Mouse (Mus musculus) activated CD4-positive, CD25-positive, alpha-beta regulatory T cell, adult 4 months (primary cell): ENCODE data around the gene Cx3cl1. TPM values are rescaled to one million over a fixed set of nuclear protein-coding genes. Genes with fewer than 3 reads are reported as not detected.

ENCODE experiments used
- ATAC-seq: one replicate; pipeline ENCODE4 v1.8.0; 2017
- polyA plus RNA-seq, 2 experiments: library from polyadenylated mRNA; unstranded; fragments of 100-300 nt; shearing (Covaris generic); gene quantifications; one replicate each; pipeline ENCODE4 v1.2.1; 2017

Cx3cl1 gene
- polyA plus RNA-seq, 2 experiments from 2014 or later = not detected

DNA sequence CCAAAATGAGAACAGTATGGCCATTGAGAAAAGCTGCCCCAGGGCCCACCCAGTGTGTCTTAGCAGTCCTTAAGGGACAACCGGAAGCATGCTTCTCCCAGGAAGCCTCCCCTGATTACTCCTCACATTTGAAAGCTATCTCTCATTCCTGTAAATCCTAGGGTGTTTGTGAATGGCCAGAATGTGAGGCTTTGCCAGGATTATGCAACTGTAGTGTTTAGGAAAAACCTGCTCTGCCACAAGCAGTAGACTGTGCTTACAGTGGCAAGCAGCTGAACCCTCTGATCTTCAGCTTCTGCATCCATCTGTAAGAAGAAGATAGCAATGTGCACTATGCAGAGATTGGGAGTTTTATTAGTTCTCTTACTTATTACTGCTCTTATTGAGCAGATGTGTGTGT, 2.8 kb downstream of the Cx3cl1 start:
- ATAC-seq = no peak

DNA sequence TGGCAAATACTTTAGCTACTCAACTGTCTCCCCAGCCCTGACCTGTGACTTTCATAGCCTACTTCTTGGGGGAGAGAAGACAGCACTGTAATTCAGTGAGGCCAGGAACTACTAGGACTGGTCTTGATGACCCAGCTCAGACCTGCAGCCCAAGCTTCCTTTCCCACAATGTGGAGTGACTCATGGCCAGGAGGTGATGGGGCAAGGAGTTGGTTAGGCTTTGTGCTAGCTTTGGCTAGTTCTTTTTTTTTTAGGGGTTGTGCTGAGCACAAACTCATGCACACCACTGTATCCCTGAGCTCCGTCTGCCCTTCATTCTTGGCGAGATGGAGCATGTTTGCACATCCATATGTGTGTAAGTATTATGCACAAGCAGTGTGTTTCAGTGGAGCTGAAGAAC, 4.5 kb downstream of the Cx3cl1 start:
- no peak for ATAC-seq

GRCm38 (mm10) chr8:94778036-94778435, 6.2 kb downstream of the Cx3cl1 start:
- ATAC-seq = no peak

GRCm38 (mm10) chr8:94778473-94778872, 6.7 kb downstream of the Cx3cl1 start:
- ATAC-seq = no peak

DNA sequence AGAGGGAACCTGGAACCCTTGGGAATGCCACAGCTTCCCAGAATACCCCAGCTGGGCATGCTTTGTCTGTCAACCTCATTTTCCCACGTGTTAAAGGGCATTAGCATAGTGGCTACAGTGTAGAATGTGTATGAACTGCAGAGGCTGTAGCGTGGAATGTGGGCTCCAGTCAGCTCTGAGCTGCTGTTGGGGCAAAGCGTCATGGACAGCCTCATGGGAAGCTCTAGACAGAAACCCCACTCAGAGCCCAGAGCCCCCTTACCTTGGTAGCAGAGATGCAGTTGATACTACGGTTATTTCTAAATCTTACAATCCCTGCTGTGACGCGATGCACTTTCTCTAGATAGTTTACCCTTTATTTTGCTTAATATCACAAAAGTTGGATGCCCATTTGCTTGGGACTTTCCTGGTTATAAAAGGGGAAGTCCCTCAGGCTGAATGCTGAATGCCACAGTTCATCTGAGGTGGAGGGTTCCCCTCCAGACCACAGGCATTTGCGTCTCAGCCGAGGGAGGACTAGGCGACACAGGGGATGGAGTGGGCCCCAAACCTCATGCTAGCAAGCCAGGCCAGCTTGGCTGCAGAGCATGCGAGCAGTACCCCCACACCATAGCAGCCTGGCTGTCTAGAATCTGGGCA, 7.2 kb downstream of the Cx3cl1 start:
- ATAC-seq = peak; percentile 81

GRCm38 (mm10) chr8:94779534-94780294, 7.9 kb downstream of the Cx3cl1 start:
- ATAC-seq = no peak

- ATAC-seq = no peak
Observed at GRCm38 (mm10) chr8:94780491-94781154, 8.8 kb downstream of the Cx3cl1 start.

- no peak for ATAC-seq
Observed at GRCm38 (mm10) chr8:94781155-94781837, 9.5 kb downstream of the Cx3cl1 start.

DNA sequence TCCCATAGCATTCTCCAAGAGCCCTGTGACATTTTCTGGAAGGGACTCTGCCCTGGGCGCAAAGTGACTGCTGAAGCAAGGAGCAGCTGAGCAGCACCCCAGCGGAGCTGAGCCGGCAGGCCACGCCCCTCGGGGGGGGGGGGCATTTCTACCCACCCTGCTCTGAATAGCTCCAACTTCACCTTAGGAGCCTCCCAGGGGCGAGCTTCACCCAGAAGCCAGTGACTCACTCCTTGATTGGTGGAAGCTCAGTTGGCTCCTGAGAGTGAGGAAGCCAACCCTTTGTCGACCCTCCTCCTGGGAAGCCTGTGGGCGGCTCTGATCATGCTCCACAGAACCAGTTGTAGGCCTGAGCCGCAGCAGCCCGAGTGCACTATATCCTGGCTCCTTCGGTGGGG, 10.0 kb downstream of the Cx3cl1 start:
- ATAC-seq = no peak

DNA sequence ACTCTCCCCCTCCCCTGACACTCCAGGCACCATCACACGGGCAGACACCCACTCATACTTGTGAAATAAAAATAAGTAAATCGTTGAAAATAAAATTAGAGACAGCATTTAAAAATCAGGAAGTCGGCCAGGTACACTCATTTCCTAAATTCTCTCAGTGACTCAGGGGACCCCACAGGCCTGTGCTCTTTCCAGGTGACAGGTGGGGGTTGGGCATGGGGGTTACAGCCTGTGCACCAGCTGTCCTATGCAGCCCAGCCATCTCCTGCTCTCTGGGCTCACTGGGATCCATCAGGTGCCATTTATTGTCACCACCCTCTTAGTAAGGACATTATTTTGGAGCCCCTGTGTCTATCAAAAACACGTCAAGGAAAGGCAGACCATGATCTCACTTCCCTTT, 12.1 kb downstream of the Cx3cl1 start:
- no peak for ATAC-seq

DNA sequence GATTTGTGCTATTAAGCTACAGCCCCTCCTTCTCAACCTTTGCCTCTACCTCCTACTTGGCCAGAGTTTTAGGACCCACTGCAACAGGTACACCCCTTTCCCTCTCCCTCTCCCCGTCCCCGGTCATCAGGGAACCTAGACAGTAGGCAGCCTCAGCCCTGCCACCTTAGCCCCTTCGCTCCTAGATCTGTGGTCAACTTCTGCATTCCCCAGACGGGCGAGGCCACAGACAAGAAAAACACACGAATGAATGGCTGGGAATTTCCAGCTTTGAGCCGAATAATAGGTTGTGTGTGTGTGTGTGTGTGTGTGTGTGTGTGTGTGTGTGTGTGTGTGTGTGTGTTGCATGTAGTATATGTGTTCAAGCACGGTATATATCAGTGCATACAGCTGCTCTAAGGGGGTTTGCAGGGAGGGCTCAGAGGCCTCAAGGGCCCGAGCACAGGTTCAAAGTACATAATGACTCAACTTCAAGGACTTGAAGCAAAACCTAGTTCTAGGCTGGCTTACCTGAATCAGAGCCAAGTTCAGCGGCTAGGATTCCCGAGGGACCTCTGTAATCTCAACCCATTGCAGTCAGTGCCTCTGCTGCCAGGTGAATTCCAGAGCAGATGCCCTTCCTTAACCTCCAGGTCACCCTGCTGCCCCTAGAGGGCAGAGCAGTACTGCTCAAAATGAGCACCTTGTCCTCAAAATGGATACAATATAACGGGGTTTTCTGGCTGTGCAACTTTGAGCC, 13.6 kb downstream of the Cx3cl1 start:
- ATAC-seq = peak; percentile 80

- no peak for ATAC-seq
Observed at GRCm38 (mm10) chr8:94785995-94786595, 14.3 kb downstream of the Cx3cl1 start.

DNA sequence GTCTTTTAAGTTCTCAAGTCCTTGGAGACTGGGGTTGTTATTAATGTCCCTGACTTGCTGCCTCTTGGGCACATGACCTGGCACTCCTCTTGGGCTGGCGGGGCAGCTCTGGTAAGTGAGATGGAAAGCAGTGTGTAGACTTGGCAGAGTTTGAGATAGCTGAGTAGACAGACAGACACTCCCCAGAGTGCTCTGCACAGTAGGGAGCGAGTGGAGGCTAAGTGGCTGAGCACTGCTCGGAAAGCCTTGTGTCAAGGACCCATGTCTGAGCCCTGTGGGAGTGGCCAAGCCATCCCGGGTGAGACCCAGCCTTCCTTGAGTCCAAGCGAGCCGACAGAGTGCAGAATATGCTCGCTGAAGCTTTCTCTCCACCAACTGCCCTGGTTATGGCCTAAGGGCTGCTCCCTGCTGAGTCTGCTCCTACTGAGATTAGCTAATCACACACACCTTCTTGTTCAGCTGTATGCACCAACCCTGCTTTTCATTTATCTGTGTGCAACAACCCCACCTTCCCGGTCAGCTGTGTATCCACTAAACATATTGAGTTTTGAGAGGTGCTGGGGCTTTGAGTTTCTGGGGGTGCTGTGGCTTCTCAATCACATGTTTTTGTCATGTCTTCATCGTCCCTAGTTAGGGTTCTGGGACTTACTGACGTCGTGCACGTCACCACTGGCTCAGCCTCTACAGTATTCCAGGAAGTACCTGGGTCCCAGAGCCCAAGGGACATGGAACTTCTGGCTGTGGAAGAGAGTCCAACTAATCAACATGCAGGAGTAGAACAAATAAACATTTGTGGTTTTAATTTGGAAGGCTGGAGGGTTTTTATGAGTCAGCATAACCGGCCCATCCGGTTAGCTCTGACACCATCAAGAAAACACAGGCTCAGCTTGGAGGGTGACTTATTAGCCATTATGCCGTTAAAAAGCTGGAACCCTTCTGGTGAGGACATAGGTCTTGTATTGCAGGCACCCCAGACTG, 16.0 kb downstream of the Cx3cl1 start:
- ATAC-seq = no peak

GRCm38 (mm10) chr8:94789256-94789955, 17.6 kb downstream of the Cx3cl1 start:
- ATAC-seq = no peak

- no peak for ATAC-seq
Observed at GRCm38 (mm10) chr8:94794368-94794767, 22.6 kb downstream of the Cx3cl1 start.

DNA sequence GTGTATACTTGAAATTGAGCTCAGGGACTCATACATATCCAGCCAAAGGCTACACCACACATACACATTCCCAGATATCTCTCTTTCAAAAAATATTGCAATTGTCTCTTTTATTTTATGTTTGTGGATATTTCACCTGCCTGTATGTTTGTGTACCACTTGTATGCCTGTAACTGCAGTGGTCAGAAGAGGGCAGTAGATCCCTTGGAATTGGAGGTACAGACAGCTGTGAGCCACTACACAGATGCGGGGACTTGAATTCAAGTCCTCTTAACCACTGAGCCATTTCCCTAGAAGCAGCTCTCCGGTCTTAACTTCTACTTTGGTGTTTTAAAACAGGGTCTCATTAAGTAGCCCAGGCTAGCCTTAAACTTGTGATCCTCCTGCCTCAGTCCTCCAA, 23.0 kb downstream of the Cx3cl1 start:
- no peak for ATAC-seq

- no peak for ATAC-seq
Observed at GRCm38 (mm10) chr8:94800278-94800968, 28.6 kb downstream of the Cx3cl1 start.

DNA sequence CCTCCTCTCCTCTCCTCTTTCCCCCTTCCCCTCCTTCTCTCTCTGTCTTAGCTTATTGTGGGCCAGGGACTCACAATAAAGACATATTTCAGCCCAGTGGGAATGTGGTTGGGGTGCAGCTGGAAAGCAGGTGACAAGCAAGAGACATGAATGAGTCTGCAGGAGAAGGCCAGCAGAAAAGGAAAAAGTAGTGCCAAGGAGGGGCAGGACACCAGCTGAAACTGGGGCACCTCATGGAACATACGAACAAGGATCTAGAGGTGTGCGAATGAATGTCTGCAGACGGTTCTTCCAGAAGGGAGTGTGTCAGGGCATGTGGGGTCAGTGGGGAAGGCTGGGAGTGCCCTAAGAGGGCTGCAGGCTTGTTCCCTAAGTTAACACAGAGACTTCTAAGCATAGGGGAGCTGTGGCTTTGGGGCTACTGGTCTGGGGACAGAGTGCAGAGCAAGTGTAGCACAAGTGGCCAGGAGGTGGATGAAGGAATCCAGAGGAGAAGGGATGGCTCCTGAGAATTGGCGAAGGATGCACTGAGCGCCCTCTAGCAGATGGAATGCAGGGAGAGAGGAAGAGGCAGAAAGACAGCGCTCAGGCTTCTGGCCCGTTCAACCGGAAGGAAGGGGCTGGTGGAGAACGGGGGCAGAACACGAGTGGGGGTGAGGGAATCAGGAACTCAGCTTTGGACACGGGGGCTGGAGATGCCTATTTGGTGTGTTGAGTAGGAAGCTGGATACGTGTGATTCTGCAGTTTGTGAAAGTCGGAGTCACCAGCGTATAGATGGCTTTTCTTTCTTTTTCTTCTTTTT, 29.7 kb downstream of the Cx3cl1 start:
- ATAC-seq = no peak

- ATAC-seq = peak; percentile 83
Observed at GRCm38 (mm10) chr8:94802375-94802774, 30.6 kb downstream of the Cx3cl1 start.
